In the genomic region with DNA sequence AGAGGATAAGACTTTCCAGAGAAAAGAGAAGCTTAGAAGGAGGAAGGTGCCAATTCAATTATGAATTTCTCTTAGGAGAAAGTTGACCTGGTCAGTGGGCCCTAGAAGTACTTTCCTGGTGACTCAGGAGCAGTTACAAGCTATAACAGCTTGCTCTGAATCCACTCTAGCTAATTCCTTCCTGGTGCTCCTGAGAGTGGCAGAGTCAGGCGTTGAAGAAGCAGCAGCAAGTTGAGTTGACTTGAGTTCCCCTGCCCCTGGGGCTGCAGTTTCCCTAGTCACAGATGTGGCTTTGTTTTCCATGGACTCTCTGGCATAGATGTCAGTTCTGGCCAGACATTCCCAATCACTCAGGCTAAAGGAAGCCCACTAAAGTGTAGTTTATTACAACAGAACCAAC, we compare ENCODE assay signal across 10 mouse cellular contexts.
"Had no signal": no experiment of that assay in that cellular context is flagged by ENCODE, and none has a peak within 500 bp of the region (broad histone marks: within the 10 kb centered on the region; RNA-seq: fewer than 3 reads in every experiment).

No protein-coding gene starts in this region.

- ATAC-seq: liver, embryonic 12.5 days; midbrain, embryonic 15.5 days had no signal

- H3K27ac ChIP-seq: kidney, embryonic 15.5 days; limb, embryonic 15.5 days; liver, embryonic 12.5 days; midbrain, embryonic 15.5 days; neural tube, embryonic 12.5 days; stomach, postnatal 0 days had no signal

- H3K36me3 ChIP-seq: kidney, embryonic 15.5 days; limb, embryonic 15.5 days; liver, embryonic 12.5 days; midbrain, embryonic 15.5 days; neural tube, embryonic 12.5 days had no signal

- H3K4me2 ChIP-seq: kidney, embryonic 15.5 days; limb, embryonic 15.5 days; liver, embryonic 12.5 days; midbrain, embryonic 11.5 days; midbrain, embryonic 15.5 days; neural tube, embryonic 12.5 days had no signal

- H3K27me3 ChIP-seq: kidney, embryonic 15.5 days; limb, embryonic 15.5 days; liver, embryonic 12.5 days; midbrain, embryonic 15.5 days; neural tube, embryonic 12.5 days had no signal

- DNase-seq: kidney, adult 18-20 months; kidney, postnatal 14 days; thymus, postnatal 4 days had no signal

- H3K9me3 ChIP-seq: kidney, embryonic 15.5 days; limb, embryonic 15.5 days; liver, embryonic 12.5 days; midbrain, embryonic 15.5 days; neural tube, embryonic 12.5 days had no signal

- H3K9ac ChIP-seq: kidney, embryonic 15.5 days; limb, embryonic 15.5 days; liver, embryonic 12.5 days; midbrain, embryonic 15.5 days; neural tube, embryonic 12.5 days had no signal

- H3K4me3 ChIP-seq: kidney, embryonic 15.5 days; limb, embryonic 15.5 days; liver, embryonic 12.5 days; midbrain, embryonic 15.5 days; neural tube, embryonic 12.5 days had no signal

- H3K4me1 ChIP-seq: liver, embryonic 12.5 days; midbrain, embryonic 15.5 days; neural tube, embryonic 12.5 days had no signal
